Comparison of ENCODE assay signal across 8 mouse cellular contexts in the genomic region with DNA sequence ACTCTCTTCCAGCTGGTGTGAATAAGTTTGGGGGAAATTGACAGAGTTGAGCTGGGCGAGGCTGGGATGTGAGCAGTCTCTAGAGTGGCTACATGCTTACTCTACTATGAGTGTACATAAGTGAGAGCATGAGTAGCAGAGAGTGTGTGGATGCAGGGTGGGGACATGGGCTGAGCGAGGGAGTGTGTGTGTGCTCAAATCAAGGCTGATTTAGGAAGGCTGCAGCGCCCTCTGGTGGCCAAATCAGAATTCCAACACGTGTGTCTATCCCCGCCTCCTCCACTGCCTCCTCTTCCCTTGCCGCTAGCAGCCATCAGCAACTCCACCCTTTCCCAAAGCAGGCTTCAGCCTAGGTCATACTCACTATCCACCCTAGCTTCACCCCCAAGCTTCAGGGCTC. TPM values are rescaled to one million over a fixed set of nuclear protein-coding genes. Genes with fewer than 3 reads are reported as not detected.
DNase-seq lines count a peak whose midpoint lies in the region; ATAC-seq lines count a peak whose summit lies in the region.

No protein-coding gene starts in this region.

- H3K4me3 ChIP-seq in forebrain, embryonic 14.5 days (ENCODE audit: low read depth, low read length), result no peak overlapping the region
- H3K4me3 ChIP-seq in hindbrain, embryonic 16.5 days (ENCODE audit: low read length), result no peak overlapping the region

- WGBS in forebrain, embryonic 14.5 days, result 6% methylated on average over 6 of the region's 6 CpGs
- 7% methylated on average over 6 of the region's 6 CpGs for WGBS in hindbrain, embryonic 16.5 days

- DNase-seq in MN1 (ENCODE audit: low spot score), result peak; percentile 81
- peak; percentile 70 for DNase-seq in c-Kit-positive CD71-negative TER-119-negative erythroid progenitor cells, embryonic 14.5 days (ENCODE audit: low read depth)
- peak; percentile 92 for DNase-seq in forebrain, embryonic 14.5 days (ENCODE audit: low spot score)
- peak; percentile 58 for DNase-seq in left cerebral cortex, adult 11 months (ENCODE audit: low spot score)
- peak; percentile 87 for DNase-seq in lung, postnatal 36 days
- peak; percentile 83 to 88 for DNase-seq in right cerebral cortex, adult 2 months (ENCODE audit: low spot score in 2 of 2)

- no peaks in the 10 kb centered on the region for H3K9me3 ChIP-seq in forebrain, embryonic 14.5 days (replicated peaks; ENCODE audit: control insufficient read depth, low read length)
- H3K9me3 ChIP-seq in hindbrain, embryonic 16.5 days (ENCODE audit: control insufficient read depth, low read length), result no peaks in the 10 kb centered on the region

- H3K27ac ChIP-seq in forebrain, embryonic 14.5 days (ENCODE audit: low read depth, low read length), result no peak overlapping the region
- no peak overlapping the region for H3K27ac ChIP-seq in hindbrain, embryonic 16.5 days (ENCODE audit: low read depth, low read length)

- no peak overlapping the region for H3K9ac ChIP-seq in forebrain, embryonic 14.5 days (ENCODE audit: low read length)
- H3K9ac ChIP-seq in hindbrain, embryonic 16.5 days (ENCODE audit: low read depth, low read length), result no peak overlapping the region

- no peak overlapping the region for H3K4me2 ChIP-seq in forebrain, embryonic 14.5 days (ENCODE audit: low read length)
- no peak overlapping the region for H3K4me2 ChIP-seq in hindbrain, embryonic 16.5 days (ENCODE audit: low read length)

- no peaks in the 10 kb centered on the region for H3K4me1 ChIP-seq in forebrain, embryonic 14.5 days (ENCODE audit: control insufficient read depth, insufficient read depth, low read length)
- peaks cover 2% of the 10 kb centered on the region for H3K4me1 ChIP-seq in hindbrain, embryonic 16.5 days (ENCODE audit: control insufficient read depth, insufficient read depth, low read depth, low read length)

- no peaks in the 10 kb centered on the region for H3K36me3 ChIP-seq in forebrain, embryonic 14.5 days (ENCODE audit: control insufficient read depth, insufficient read depth, low read length)
- H3K36me3 ChIP-seq in hindbrain, embryonic 16.5 days (ENCODE audit: control insufficient read depth, insufficient read depth, low read length), result no peaks in the 10 kb centered on the region

- ATAC-seq in forebrain, embryonic 14.5 days, result peak; percentile 55; the same call in 1 of the 2 replicates
- peak; percentile 83 for ATAC-seq in hindbrain, embryonic 16.5 days
- no peak for ATAC-seq in inflammation-experienced regulatory T-cells, adult 6 months

- peaks cover 13% of the 10 kb centered on the region; the same call in 1 of the 2 replicates for H3K27me3 ChIP-seq in forebrain, embryonic 14.5 days (replicated peaks; ENCODE audit: control insufficient read depth, insufficient read depth, low read length)
- H3K27me3 ChIP-seq in hindbrain, embryonic 16.5 days (replicated peaks; ENCODE audit: control insufficient read depth, insufficient read depth, low read length), result no peaks in the 10 kb centered on the region

RNA-seq across cellular contexts. Expression of gene Gjb3, which starts 5.9 kb away (rescaled TPM):
- not detected in 2 replicates for polyA plus RNA-seq in forebrain, embryonic 14.5 days (2014; fragmentation: Nextera tagmentation; extraction: Ambion mirVana)
- polyA plus RNA-seq in hindbrain, embryonic 16.5 days (2015; fragmentation: Nextera tagmentation; extraction: Ambion mirVana), result 0.15 and 0.19 TPM in 2 replicates
- under 1 TPM in 1 of 3 experiments, not detected in 2; 0.20 TPM for polyA plus RNA-seq in inflammation-experienced regulatory T-cells, adult 6 months (2017; shearing (Covaris generic))

RNA-seq across cellular contexts. Expression of gene Gja4, which starts 10.9 kb away (rescaled TPM):
- polyA plus RNA-seq in forebrain, embryonic 14.5 days (2014; fragmentation: Nextera tagmentation; extraction: Ambion mirVana), result 20.9 and 21.4 TPM in 2 replicates
- polyA plus RNA-seq in hindbrain, embryonic 16.5 days (2015; fragmentation: Nextera tagmentation; extraction: Ambion mirVana), result 20.4 and 26.1 TPM in 2 replicates
- under 1 TPM in 1 of 3 experiments, not detected in 2; 0.27 TPM for polyA plus RNA-seq in inflammation-experienced regulatory T-cells, adult 6 months (2017; shearing (Covaris generic))

RNA-seq across cellular contexts. Expression of gene Gjb4, which starts 29.1 kb away (rescaled TPM):
- not detected in 2 replicates for polyA plus RNA-seq in forebrain, embryonic 14.5 days (2014; fragmentation: Nextera tagmentation; extraction: Ambion mirVana)
- 0.14 TPM in 1 of 2 replicates, not detected in the other for polyA plus RNA-seq in hindbrain, embryonic 16.5 days (2015; fragmentation: Nextera tagmentation; extraction: Ambion mirVana)
- not detected for polyA plus RNA-seq in inflammation-experienced regulatory T-cells, adult 6 months (2017; shearing (Covaris generic))

RNA-seq across cellular contexts. Expression of gene Gjb5, which starts 33.2 kb away (rescaled TPM):
- polyA plus RNA-seq in forebrain, embryonic 14.5 days (2014; fragmentation: Nextera tagmentation; extraction: Ambion mirVana), result 0.10 and 0.21 TPM in 2 replicates
- 0.20 and 0.34 TPM in 2 replicates for polyA plus RNA-seq in hindbrain, embryonic 16.5 days (2015; fragmentation: Nextera tagmentation; extraction: Ambion mirVana)
- not detected for polyA plus RNA-seq in inflammation-experienced regulatory T-cells, adult 6 months (2017; shearing (Covaris generic))

Comparison
In these comparisons a context has a peak if more than half of its experiments do, and no peak if none do; other contexts are left out.
1. RNA of gene Gja4, which starts 10.9 kb away (polyA plus RNA-seq): 20.9 to 21.4 TPM in forebrain, embryonic 14.5 days and 20.4 to 26.1 TPM in hindbrain, embryonic 16.5 days; 0.27 TPM in inflammation-experienced regulatory T-cells, adult 6 months; every median in the first group is over 10 times any median in the second.
2. Peak in every context shown above with its lines, with median percentiles within 50 percentile points of each other: DNase-seq.